Mouse (Mus musculus): ENCODE results near the gene Tmtc1.

The Tmtc1 gene

GRCm38 (mm10) chr6:148366629-148367028 is 77.6 kb downstream of the Tmtc1 start:
- DNase-seq = no peak

DNA sequence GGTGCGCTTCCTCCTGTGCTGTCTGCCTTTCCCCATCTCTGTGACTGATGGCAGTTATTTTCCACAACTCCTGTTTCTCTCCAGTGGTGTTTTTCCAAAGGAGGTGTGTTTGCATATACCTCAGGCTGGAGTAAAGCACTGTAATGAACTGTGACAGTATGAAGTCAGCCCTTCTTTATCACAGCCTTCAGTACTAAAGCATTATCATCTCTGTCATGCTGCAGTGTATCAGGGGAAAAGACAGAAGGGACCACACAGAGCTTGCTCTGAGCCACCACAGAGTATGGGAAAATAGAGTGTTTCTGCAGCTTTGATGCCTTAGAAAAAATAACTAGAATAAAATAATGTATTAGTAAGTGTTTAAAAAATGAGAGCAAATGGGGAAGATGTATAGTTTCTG is 81.0 kb downstream of the Tmtc1 start:
- no peak for DNase-seq

DNA sequence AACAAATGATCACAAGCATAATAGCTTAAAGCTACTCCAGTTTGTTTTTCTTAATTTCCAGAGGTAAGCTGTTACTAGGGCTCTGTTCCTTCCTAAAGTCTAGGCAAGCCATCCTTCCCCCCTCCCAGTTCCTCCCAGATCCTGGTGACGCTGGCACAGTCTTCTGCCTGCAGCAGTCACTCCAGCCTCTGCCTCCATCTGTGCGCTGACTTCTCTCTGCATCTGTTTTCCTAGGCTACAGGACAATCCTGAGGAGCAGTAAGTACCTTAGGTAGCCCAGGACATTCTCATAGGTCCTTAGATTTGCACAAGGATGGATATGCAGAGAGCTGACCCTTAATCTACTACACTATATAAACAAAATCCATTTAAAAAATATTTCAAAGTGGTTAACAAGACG is 81.7 kb downstream of the Tmtc1 start:
- no peak for DNase-seq

GRCm38 (mm10) chr6:148359348-148359905 is 84.8 kb downstream of the Tmtc1 start:
- DNase-seq = no peak

DNA sequence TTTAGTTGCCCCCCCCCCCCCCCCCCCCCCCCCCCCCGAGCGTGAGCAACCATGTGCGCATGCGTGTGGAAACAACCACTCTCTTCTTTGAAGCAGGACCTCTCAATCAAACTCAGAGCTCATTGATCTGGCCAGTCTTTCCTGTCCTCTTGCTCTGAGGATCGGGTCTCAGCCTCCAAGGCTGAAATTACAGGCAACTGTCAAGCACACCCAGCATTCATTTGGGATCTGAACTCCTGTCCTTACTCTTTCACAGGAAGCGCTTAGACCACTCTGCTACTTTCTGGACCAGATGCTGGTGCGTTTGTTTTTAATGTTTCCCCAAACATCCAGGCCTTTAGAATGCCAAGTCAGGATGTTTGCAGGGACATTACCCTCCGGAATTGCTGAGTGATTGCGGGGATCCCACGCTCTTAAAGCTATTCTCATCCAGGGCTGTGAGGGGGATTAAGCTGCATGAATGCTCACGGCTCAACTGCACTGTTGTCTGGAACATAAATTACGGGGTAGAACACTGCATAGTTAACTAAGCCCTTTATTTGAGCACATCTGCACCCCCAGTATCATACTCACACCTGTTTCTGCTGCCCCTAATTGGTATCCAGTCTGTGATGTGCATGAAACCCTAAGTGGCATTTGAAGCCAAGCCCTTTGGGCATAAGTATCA is 85.5 kb downstream of the Tmtc1 start:
- no peak for DNase-seq

- no peak for DNase-seq
Measured at GRCm38 (mm10) chr6:148356141-148356540, 88.0 kb downstream of the Tmtc1 start.

- DNase-seq = peak; percentile 51
Measured at GRCm38 (mm10) chr6:148354509-148355474, 89.4 kb downstream of the Tmtc1 start.

DNA sequence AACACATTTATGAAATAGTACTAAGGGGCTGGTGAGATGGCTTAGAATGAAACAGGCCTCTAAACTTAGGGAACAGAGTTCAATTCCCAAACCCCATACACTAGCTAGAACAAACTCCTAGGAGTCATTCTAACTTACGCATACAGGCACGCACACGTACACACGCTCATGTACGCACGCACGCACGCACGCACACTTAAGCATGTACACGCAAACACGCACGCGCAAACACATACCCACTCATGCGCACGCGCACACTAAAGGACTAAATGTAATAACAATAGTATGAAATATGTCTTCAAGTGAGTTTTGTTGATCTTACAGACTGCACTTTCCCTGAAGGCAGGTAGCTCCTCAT is 90.1 kb downstream of the Tmtc1 start:
- no peak for DNase-seq

DNA sequence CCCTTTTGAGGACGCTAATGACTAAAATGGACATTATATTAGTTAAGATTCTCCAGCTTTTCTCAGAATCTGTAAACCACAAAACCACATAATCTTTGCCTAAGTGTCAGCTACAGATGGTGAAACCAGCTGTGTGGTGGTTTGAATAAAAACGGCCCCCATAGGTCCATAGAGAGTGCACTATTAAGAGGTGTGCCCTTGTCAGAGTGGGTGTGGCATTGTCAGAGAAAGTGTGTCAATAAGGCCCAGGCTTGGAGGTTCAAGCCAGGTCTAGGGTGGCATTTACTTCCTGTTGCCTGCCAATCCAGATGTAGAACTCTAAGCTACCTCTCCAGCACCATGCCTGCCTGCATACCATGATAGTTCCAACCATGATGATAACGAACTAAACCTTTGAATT is 99.2 kb downstream of the Tmtc1 start:
- no peak for DNase-seq

DNA sequence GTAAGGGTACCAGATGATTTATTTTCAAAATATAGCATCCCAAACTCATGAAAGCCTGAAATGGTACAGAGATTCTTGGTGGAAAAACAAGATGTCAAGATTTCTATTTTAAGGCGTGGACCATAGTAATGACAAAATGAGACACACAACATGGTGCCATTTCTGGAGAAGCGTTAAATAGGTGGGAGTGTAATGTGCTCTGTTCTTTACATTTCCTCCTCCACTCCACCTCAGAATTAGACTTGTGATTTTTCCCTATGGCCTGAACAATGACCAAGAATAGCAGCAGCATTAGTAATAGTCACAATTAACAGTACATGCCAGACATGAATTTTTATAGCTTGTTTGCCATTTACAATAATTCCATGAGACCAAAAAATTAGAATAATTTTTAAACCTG is 102.0 kb downstream of the Tmtc1 start:
- DNase-seq = no peak

- DNase-seq = no peak
Measured at GRCm38 (mm10) chr6:148341765-148342164, 102.4 kb downstream of the Tmtc1 start.

DNA sequence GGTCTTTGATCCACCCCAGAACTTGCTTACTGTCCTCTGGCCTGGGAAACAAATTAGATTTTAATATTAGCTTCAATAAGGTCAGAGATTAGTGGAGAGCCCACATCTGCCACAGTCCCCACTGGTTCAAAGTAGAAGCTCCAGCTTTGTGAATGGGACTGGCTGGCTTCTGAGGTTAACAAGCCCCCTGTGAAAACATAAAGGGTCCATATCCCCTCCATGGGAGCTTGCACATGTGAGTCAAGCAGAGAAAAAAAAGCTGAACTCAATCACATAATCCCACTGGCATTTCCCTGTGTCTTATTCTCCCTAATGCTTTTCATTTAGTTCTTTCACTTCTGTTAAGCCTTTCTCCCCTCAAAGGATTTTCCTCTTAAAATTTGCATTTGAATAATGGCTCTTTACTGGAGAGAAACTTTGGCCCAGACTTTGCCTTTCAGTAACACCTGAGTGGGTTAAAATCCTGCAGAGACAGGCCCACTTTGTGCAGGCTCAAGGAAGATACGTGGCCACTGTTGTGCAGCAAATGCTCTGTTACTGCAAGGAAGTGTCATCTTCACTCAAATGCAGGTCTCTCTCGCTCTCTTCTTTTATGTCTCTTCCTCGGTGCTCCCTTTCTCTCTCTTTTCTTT is 105.7 kb downstream of the Tmtc1 start:
- no peak for DNase-seq

GRCm38 (mm10) chr6:148336290-148336955 is 107.8 kb downstream of the Tmtc1 start:
- DNase-seq = no peak

DNA sequence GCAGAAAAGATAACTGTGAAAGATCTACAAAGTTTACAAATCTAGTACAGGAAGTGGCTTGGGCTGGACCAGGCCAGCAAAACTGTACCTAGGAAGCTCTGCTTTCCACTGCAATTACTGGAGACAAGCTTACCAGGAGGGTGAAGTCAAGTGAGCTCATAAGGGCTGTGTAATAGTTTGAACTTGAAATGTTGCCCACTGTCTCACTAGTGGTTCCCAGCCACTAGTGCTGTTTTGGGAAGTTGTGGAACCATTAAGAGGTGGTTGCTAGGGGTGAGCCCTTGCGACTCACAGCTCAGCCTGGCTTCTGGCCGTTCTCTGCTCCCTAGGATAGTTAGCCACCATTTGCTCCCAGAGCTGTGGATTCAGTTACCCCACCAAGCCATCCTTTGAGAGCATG is 112.3 kb downstream of the Tmtc1 start:
- no peak for DNase-seq

- DNase-seq = no peak
Measured at GRCm38 (mm10) chr6:148329976-148330375, 114.2 kb downstream of the Tmtc1 start.

- no peak for DNase-seq
Measured at GRCm38 (mm10) chr6:148328928-148329327, 115.3 kb downstream of the Tmtc1 start.

- no peak for DNase-seq
Measured at GRCm38 (mm10) chr6:148328130-148328529, 116.1 kb downstream of the Tmtc1 start.

GRCm38 (mm10) chr6:148318736-148319135 is 125.5 kb downstream of the Tmtc1 start:
- no peak for DNase-seq

GRCm38 (mm10) chr6:148315571-148316080 is 128.6 kb downstream of the Tmtc1 start:
- no peak for DNase-seq

GRCm38 (mm10) chr6:148315106-148315505 is 129.1 kb downstream of the Tmtc1 start:
- no peak for DNase-seq

DNA sequence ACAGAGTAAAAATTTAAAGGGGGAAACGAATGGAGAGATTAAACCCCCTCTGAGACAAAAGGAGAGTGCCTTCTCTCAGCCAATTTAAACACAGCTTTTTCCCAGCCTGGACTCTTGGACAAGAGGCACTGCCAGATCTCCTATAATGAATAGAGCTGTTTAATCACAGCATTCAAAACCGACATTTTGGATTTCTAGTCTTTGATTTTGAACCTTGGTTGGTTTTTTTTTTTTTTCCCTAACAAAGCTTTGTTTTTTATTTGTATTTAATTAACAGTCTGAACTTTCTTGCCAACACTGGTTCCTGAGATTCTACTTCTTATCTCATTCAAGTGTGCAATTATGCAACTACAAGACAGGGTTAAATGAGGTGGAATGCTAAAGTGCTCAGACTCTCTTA is 133.2 kb downstream of the Tmtc1 start:
- no peak for DNase-seq

DNA sequence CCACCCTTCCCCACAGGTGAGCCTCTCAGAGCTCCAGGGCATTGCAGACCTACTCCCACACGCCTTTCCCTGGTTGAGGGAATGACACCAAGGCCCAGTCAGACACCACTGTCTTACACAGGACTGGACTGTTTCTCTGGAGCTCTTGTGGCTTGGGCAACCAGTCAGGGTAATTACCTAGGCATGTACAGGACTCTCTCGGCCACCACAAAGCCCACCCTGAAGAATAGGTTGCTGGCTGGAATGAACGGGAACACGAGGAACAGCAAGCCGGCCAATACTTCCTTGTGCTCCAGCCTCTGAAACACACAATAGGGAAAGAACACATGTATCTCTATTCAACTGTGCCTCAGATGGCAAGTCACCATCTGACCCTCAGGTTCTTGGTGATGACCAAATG is 138.4 kb downstream of the Tmtc1 start:
- no peak for DNase-seq

DNA sequence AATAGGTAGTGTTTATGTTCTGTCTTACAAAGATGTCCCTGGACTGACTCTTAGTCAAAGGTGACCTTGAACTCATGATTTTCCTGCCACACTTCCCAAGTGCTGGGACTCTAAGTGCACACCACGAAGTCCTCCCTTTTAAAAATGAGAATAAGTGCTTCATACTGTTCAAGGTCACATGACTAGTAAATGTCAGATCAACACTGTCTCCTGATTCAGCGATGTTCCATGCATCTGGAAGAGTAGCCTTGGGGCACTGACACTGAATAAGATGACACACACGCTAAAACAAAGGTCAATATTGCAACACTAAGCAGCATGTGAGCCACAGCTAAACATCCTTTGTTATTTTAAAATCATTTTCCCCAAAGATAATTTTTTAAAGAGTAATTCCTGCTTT is 139.0 kb downstream of the Tmtc1 start:
- DNase-seq = no peak
